Mouse (Mus musculus) lung, adult 2 months (tissue): Measurements from ENCODE around the gene Nmi.

Experiments
- CTCF ChIP-seq: fragments of 200-500 bp; IDR thresholded peaks from 2 replicates; pipeline ENCODE4 v1.5.1; 2011; ENCODE audit warnings: mild to moderate bottlenecking, low read length, control low read depth; ENCODE audit not compliant: insufficient read depth
- POLR2A ChIP-seq: fragments of 200-500 bp; IDR thresholded peaks from 2 replicates; pipeline ENCODE4 v1.6.1; 2011; ENCODE audit warnings: low read depth, mild to moderate bottlenecking, control low read depth, low read length, borderline replicate concordance; ENCODE audit errors: extremely low read depth

- TF ChIP-seq CTCF = no peak
- TF ChIP-seq POLR2A = no peak
Measured at GRCm38 (mm10) chr2:51970897-51971296, 2.4 kb downstream of the Nmi start.
